Mouse (Mus musculus) spleen, postnatal 36 days (tissue): ENCODE data around the gene Itgae.

Experiments used
- DNase-seq, 2 experiments: peaks; one replicate each; pipeline ENCODE4 v3.0.0; 2022; ENCODE audit warnings: low spot score in 2 of 2, mixed read lengths in 1 of 2

Itgae gene

GRCm38 (mm10) chr11:73146026-73146974, 55.9 kb downstream of the Itgae start:
- no peak for DNase-seq

GRCm38 (mm10) chr11:73146975-73147365, 56.6 kb downstream of the Itgae start:
- DNase-seq, result no peak

GRCm38 (mm10) chr11:73148209-73148608, 57.8 kb downstream of the Itgae start:
- DNase-seq, result no peak

- no peak for DNase-seq
Observed at GRCm38 (mm10) chr11:73155071-73155470, 64.7 kb downstream of the Itgae start.

- DNase-seq, result peak in 1 of 2 experiments; percentile 6
Observed at GRCm38 (mm10) chr11:73159957-73160810, 69.8 kb downstream of the Itgae start, which contains the start of gene P2rx5. Gene P2rx5 (plus strand): TSS chr11:73160421.

GRCm38 (mm10) chr11:73160811-73161200, 70.4 kb downstream of the Itgae start:
- no peak for DNase-seq

- no peak for DNase-seq
Observed at GRCm38 (mm10) chr11:73161616-73162015, 71.2 kb downstream of the Itgae start.

GRCm38 (mm10) chr11:73162284-73162683, 71.9 kb downstream of the Itgae start:
- DNase-seq, result no peak

GRCm38 (mm10) chr11:73168071-73168470, 77.7 kb downstream of the Itgae start:
- no peak for DNase-seq

GRCm38 (mm10) chr11:73168576-73168975, 78.2 kb downstream of the Itgae start:
- DNase-seq, result no peak

GRCm38 (mm10) chr11:73169231-73169630, 78.8 kb downstream of the Itgae start:
- peak; percentile 33 to 37 for DNase-seq

- DNase-seq, result no peak
Observed at GRCm38 (mm10) chr11:73172186-73172585, 81.8 kb downstream of the Itgae start.

GRCm38 (mm10) chr11:73175612-73176011, 85.2 kb downstream of the Itgae start:
- no peak for DNase-seq

GRCm38 (mm10) chr11:73176186-73176585, 85.8 kb downstream of the Itgae start:
- no peak for DNase-seq

- peak; percentile 96 to 97 for DNase-seq
Observed at GRCm38 (mm10) chr11:73176608-73177508, 86.5 kb downstream of the Itgae start, which contains the start of the genes Emc6 and Tax1bp3. Gene Emc6 (minus strand): TSS chr11:73177037. Gene Tax1bp3 (plus strand): TSS chr11:73177083.

GRCm38 (mm10) chr11:73177509-73177875, 87.1 kb downstream of the Itgae start:
- DNase-seq, result peak; percentile 30 to 43

GRCm38 (mm10) chr11:73177895-73178294, 87.5 kb downstream of the Itgae start:
- DNase-seq, result no peak

GRCm38 (mm10) chr11:73185872-73186615, 95.7 kb downstream of the Itgae start:
- no peak for DNase-seq

GRCm38 (mm10) chr11:73187231-73187630, 96.8 kb downstream of the Itgae start:
- no peak for DNase-seq

- no peak for DNase-seq
Observed at GRCm38 (mm10) chr11:73193047-73193446, 102.7 kb downstream of the Itgae start.
